Mouse (Mus musculus): Measurements from ENCODE around the gene Ift88. TPM values are rescaled to one million over a fixed set of nuclear protein-coding genes. Genes with fewer than 3 reads are reported as not detected.

The Ift88 gene
- polyA plus RNA-seq, 1 experiment: 18.3 TPM

GRCm38 (mm10) chr14:57556922-57557321, 133.1 kb downstream of the Ift88 start:
- no peak for DNase-seq (ENCODE audit: extremely low spot score in 1 of 2, low spot score in 1 of 2)

- no peak for DNase-seq (ENCODE audit: extremely low spot score in 1 of 2, low spot score in 1 of 2)
Observed at GRCm38 (mm10) chr14:57565626-57566025, 141.8 kb downstream of the Ift88 start.

Other genes starting within 250 kb of the Ift88 start
- gene Cryl1, start 25.5 kb upstream of the Ift88 start, polyA plus RNA-seq (2012; rRNA removed): 27.9 and 32.0 TPM in 2 replicates
- gene Il17d, start 100.7 kb downstream of the Ift88 start, polyA plus RNA-seq (2012; rRNA removed): 29.5 and 31.7 TPM in 2 replicates
- gene Eef1akmt1, start 147.6 kb downstream of the Ift88 start, polyA plus RNA-seq (2012; rRNA removed): 40.9 and 43.0 TPM in 2 replicates
- gene Xpo4, start 241.4 kb downstream of the Ift88 start, polyA plus RNA-seq (2012; rRNA removed): 6.8 and 8.0 TPM in 2 replicates

Measured in frontal cortex, adult 2 months (tissue).